Mouse (Mus musculus) layer of hippocampus, postnatal 36 days (tissue): Measurements from ENCODE around the gene Adrb1. TPM values are rescaled to one million over a fixed set of nuclear protein-coding genes. Genes with fewer than 3 reads are reported as not detected.

ENCODE experiments used
- total RNA-seq, 2 experiments: library from RNA; stranded (reverse); gene quantifications; 2 replicates each; pipeline ENCODE4 v1.2.3; 2021

The Adrb1 gene
- total RNA-seq, 2 experiments from 2014 or later, result 18.4 to 20.4 TPM

Other genes starting within 250 kb of the Adrb1 start
- 1 to 10 TPM; 6.1 to 6.4 TPM for gene Dclre1a, start 174.0 kb upstream of the Adrb1 start, total RNA-seq
- gene Nhlrc2, start 173.9 kb upstream of the Adrb1 start, total RNA-seq, result 10 to 100 TPM; 11.5 to 13.4 TPM
- 10 to 100 TPM; 54.2 to 57.7 TPM for gene Ccdc186, start 100.0 kb downstream of the Adrb1 start, total RNA-seq
- gene Tdrd1, start 104.0 kb downstream of the Adrb1 start, total RNA-seq, result under 1 TPM; 0.20 to 0.51 TPM
- gene Vwa2, start 152.1 kb downstream of the Adrb1 start, total RNA-seq, result not detected